Mouse (Mus musculus): Measurements from ENCODE around the gene Prr5.
"Not testable (repeated sequence)": the region's sequence is repeated elsewhere in the genome, so short reads cannot be mapped to it uniquely, and the experiment has no call there.

Prr5 gene

DNA sequence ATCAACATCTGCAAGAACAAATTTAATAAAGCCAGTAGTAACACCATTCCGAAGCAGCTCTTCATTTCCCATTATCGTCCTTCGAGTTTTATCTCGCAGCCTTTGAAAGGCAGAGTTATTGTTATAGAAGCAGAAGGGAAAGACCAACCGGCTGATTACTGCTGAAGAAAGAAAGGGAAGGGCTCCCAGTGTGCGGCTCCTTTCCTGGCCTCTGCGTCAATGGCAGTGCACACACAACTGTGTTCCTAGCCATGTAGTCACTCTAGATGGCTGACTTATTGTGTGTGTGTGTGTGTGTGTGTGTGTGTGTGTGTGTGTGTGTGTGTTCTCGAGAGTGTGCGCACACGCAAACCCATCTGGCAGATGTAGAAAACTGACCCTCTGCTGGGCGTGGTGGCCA, 45.7 kb downstream of the Prr5 start:
- no peak for DNase-seq

GRCm38 (mm10) chr15:84717570-84718270, 48.3 kb downstream of the Prr5 start:
- not testable (repeated sequence) for DNase-seq

DNA sequence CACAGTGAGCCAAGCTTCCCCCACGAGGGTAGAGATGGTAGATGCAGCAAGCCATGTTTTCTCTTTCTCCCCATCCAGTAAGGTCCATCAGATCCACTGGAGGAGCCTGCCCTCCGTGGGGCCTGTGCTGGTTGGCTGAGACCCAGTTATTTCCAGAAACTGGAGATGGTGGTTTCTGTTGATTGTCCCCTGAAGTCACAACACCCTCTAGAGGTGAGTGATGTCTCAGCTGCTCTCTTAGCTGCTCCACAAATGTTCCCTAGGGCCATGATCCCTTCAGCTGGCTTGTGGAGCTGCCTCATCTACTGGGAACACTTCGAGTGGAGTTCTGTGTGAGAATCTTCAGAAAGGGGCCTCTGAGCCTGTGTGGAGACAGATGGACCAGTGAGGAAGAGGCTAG, 49.4 kb downstream of the Prr5 start:
- no peak for DNase-seq

DNA sequence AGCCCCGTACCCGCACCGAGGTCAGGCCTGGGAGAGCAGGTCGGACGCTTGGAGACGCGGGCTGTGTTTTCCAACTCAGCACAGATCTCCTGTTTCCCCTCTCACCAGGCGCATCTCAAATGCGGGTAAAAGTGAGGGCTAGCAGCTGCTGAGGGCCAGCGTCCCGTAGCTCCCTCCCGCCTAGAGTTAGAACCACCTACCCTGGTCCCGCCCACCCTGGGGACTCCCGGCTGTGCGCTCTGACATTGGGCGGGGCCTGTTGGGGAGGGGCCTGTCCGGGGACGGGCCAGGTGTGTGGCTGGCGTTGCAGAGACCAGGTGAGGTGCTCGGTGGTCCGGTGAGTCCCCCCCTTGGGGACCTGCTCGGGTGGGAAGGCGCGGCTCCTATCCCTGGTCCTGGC, 50.4 kb downstream of the Prr5 start, which contains the start of gene Arhgap8:
TSS of gene Arhgap8 (plus strand) at position 262 of the 400 bp plus-strand sequence.
- DNase-seq = peak; percentile 50

GRCm38 (mm10) chr15:84720291-84721204, 51.1 kb downstream of the Prr5 start:
- no peak for DNase-seq

- not testable (repeated sequence) for DNase-seq
These were observed 54.2 kb downstream of the Prr5 start for GRCm38 (mm10) chr15:84723656-84724055.

GRCm38 (mm10) chr15:84724199-84724598, 54.8 kb downstream of the Prr5 start:
- peak; percentile 42 for DNase-seq

- DNase-seq = no peak
These were observed 60.3 kb downstream of the Prr5 start for GRCm38 (mm10) chr15:84729685-84730084.

GRCm38 (mm10) chr15:84730893-84731292, 61.5 kb downstream of the Prr5 start:
- no peak for DNase-seq

- no peak for DNase-seq
These were observed 62.4 kb downstream of the Prr5 start for GRCm38 (mm10) chr15:84731676-84732424.

- no peak for DNase-seq
These were observed 63.0 kb downstream of the Prr5 start for GRCm38 (mm10) chr15:84732425-84732749.

GRCm38 (mm10) chr15:84736346-84736993, 67.0 kb downstream of the Prr5 start:
- no peak for DNase-seq

GRCm38 (mm10) chr15:84736994-84737346, 67.5 kb downstream of the Prr5 start:
- DNase-seq = no peak

DNA sequence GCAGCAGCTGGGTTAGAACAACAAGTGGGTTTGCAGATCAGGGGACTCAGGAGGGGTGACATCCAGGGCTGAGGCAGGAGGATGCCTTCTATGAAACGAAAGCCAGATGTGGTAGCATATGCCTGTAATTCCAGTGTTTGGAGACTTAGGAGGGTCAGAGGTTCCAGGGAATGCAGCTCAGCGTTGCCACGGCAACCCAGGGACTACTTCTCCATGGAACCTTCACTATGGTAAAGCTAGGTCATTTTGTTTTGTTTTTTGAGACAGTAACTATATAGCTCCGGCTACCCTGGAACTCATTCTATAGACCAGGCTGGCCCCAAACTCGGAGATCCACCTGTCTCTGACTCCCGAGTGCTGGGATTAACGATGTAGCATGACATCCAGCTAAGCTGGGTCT, 68.8 kb downstream of the Prr5 start:
- DNase-seq = no peak

DNA sequence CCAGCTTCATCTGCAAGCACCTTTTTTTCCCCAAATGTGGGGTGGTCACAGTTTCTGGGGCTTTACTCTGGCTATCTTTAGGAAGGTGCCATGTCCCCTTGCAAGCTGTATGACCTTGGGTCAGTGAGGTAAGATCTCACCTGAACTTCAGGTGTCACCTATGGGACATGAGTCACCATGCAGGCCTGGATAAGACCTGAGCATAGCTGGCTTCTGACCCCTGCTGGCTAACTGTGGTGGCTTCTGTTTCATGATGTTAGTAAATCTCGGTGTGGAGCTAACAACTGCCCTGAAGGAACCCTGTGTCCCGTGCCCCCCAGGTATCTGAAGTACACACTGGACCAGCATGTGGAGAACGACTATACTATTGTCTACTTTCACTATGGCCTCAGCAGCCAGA, 72.2 kb downstream of the Prr5 start:
- no peak for DNase-seq

DNA sequence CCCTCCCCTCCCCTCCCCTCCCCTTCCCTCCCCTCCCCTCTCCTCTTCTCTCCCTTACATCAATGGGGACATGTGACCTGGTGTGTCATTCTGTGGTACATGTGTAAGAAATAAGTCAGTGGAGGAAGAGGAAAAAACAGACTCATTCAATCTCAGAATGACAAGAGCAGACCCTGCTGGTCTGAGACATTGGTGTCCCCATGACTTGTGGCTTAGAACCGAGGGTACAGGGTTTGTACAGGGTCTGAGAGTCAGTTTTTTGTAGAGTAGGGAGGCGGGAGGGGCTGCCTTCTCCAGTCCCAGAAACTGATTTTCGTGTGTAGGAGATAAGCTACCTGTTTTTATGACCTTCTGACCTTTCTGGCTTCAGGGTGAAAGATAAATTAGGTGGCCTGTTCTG, 73.9 kb downstream of the Prr5 start:
- DNase-seq = no peak

GRCm38 (mm10) chr15:84744308-84744707, 74.9 kb downstream of the Prr5 start:
- DNase-seq = no peak

DNA sequence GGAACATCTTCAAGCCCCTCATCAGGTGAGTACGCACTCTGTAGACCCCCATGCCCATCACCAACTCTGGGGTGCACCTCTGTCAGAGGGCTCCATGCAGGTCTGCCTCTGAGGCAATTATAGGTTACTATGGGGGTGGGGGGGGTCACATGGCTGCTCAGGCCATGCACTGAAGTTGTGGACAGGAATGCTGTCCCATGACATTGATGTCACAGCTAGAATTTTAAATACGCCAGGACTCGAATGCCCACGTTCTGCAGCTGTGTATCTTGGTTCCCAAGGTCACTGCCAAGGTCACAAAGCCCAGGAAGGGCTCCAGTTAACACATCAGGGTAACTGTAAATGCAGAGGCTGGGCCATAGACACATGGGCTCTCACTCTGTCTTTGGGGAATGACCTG, 76.4 kb downstream of the Prr5 start:
- no peak for DNase-seq

All from kidney, adult 9 months (tissue).